Mouse (Mus musculus) kidney, adult 11 months (tissue): ENCODE results near the gene A630001G21Rik.
A peak's percentile ranks its signal among the peaks of the same experiment; 100 is the strongest.
"Not testable (repeated sequence)": the region's sequence is repeated elsewhere in the genome, so short reads cannot be mapped to it uniquely, and the experiment has no call there.

Experiments used
- DNase-seq: peaks from one replicate; pipeline ENCODE4 v3.0.0; 2022

A630001G21Rik gene

DNA sequence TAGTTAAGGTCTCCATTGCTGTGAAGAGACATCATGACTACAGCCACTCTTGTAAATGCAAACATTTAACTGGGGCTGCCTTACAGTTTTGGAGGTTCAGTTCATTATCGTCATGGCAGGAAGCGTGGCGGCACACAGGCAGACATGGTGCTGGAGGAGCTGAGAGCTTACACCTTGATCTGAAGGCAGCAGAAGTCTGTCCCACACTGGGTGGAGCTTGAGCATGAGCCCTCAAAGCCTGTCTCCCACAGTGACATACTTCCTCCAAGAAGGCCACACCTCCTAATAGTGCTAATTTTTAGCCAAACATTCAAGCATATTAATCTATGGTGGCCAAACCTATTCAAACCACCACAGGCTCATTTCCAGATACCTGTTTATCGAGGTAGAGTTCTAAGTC is at the start of gene A630001G21Rik:
Gene A630001G21Rik (minus strand): TSS at position 208 of the 400 bp plus-strand sequence.
- no peak for DNase-seq

DNA sequence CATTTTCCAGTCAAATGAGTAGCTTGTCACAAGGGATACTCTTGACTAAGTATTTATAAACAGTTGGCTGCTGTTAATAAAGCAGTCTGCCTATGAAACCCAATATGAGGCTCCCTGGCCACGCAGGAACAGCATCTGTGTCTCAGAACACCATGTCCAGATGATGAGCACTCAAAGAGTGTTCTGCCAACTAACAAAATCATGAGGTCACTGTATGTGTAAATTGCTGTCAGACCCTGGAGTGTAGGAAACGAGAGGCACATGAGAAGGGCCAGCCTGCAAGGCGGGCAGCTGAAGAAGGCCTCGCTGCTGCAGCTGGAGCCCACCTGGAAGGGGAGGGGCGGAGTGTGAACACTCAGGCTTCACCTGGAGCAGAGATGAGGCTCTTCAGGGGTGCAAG is 48.7 kb upstream of the A630001G21Rik start:
- no peak for DNase-seq

DNA sequence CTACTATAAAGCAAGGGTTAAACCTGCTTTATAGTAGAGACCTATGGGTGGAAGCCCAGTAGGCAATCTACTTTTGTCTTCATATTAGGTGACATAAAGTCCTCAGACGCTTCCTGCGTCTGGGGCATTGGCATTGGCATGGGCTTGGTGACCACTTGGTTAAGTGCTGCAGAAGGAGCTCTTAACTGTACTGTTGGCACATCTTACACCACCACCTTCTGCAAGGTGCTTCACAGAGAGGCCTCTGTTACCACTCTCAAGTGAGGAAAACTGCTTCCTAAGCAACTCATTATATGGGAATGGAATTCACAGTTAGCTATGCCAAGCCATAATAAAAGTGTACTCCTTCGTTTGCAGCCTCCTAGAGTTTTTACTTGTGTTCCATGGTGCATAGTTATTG is 46.5 kb upstream of the A630001G21Rik start:
- DNase-seq = no peak

DNA sequence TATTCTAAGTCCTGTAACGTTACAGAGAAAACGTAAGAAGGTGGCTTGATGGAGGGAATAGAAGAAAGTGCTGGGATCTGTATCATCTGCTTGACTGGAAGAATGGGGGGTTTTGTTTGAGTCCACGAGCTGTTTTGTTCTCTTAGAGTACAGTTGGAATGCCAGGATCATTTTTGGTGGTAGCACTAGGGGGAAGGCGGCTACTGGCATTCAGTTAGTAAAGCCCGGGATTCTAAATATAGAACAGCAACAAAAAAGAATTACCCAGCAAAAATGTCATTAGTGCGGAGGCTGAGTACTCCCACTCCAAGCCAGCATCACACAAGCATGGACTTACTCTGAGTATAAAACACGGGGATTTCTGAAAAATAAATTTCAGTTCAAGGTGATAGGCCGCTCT is 43.8 kb upstream of the A630001G21Rik start:
- DNase-seq = no peak

DNA sequence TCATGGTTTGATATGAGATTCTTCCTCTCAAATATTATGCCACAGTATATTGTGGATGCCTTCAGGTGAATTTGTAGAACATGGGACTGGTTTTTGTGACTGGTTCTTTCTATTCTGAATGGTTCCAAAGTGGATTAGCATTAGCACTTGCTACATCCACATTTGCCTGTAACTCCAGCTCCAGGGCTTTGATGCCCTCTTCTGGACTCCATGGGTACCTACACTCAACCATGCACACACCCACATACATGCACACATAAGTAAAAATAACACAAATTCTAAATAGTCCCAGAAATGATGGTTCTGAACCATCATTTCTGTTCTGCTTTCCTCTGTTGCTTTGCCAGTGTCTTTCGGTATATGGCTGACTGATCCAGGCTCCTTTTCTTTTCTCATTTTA is 41.3 kb upstream of the A630001G21Rik start:
- no peak for DNase-seq

DNA sequence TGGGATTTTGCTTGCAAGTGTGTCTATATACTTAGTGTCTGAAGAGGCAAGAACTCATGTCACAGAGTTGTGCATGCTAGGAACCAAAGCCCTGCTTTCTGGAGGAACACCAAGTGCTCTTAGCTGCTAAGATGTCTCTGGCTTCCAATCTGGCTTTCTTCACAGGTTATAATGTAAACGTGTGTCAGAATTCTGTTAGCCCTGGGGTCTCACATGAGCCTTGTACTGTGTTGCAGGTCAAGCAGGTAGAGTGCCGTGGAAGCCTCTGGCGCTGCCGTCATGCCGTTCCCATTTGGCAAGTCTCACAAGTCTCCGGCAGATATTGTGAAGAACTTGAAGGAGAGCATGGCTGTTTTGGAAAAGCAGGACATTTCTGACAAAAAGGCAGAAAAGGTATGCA is 39.7 kb upstream of the A630001G21Rik start:
- DNase-seq = no peak

DNA sequence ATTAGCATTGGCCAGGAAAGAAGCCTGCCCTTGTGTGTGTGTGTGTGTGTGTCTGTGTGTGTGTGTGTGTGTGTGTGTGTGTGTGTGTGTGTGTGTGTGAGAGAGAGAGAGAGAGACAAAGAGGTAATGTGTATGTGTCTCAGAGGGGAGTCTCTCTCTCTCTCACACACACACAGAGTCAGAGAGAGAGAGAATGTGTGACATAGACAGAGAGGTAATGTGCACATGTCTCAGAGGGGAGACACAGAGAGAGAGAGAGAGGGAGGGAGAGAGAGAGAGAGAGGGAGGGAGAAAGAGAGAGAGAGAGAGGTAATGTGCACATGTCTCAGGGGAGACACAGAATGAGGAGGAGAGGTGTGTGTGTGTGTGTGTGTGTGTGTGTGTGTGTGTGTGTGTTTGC is 35.8 kb upstream of the A630001G21Rik start:
- not testable (repeated sequence) for DNase-seq

DNA sequence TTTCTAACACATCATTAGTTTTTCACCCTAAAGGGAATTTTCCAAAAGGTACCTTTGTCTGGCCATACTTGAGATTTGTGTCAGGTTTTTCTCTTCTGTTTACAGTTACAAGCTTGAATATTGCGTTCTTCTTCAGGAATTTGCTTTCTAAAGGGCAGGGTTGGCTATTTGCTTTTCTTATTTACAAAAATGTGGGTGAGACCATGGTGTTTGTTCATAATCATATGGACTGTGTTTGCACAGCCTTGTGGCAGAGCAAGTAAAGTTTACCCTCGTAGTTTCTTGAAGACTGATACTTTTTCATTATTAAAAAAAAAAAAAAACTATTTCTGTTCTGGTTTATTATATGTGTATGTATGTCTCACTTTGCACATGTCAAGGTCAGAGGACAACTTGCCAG is 32.3 kb upstream of the A630001G21Rik start:
- DNase-seq = no peak

DNA sequence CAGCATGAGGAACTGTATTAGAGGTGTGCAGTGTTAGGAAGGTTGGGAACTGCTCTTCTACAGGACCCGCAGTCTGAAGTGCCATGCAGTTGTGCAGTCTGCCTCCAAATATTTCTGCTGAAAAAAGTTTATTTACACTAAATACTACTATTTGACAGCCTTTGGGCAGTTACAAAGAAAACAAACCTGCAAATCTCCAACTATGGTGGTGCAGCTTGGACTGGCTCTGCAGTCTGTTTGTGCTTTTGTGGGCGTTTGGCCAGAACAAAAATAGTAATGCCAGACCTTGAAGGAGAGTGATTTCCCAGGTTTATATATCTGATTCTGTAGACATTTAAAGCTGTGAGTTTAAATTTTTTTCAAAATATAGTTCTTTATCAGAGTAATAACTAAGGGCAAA is 31.9 kb upstream of the A630001G21Rik start:
- peak; percentile 27 for DNase-seq

DNA sequence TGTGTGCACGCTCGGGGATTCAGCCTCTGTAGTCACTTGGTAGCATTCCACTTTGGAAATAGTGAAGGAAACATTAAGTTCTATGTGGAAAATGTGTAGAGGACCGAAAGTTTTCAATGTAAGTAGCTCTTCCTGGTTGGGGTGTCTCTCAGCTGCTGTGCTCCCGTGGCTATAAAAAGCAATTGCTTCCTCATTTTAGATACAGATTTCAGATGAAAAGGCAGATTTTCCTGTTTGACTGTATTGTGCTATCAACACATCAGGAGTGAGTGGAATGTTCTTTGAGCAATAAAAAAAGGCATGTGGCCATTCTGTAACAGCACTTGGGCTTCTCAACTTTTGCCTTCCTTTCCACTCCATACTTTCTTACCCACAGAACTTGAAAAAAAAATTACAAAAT is 30.8 kb upstream of the A630001G21Rik start:
- no peak for DNase-seq

DNA sequence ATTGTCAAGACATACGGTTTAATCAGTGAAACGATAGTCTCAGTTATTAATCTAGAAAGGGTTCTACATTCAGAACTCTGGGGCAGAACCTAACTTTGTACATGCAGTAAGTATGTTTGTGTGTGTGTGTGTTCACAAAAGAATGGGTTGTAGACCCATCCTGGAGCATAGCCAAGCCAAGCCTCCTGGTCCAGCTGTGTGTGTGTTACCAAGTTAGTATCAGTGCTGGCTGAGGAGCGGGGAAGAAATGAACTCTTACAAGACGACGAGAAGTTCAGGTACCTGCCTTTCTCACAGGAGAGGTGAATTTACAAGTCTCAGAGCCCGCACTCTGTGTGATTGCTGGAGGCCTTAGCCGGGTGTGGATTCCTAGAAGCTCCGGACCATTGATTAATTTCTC is 26.1 kb upstream of the A630001G21Rik start:
- no peak for DNase-seq

DNA sequence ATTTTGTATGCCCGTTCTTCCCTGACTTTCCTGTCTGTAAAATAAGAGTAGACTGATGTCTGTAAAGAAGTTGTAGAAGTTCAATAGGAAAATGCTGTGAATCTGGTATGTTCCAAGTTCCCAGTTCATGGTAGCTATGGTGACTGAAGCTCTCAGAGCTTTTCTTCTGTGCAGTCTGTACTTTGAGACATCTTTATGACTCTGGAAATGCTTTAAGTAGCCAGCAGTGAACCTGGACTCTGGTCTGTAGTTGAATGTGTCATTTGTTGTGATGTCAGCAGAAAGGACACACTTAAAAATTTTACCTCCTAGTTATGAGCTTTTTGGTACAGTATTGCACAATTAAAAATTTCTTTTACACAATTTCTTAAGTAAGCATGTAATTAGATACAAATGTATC is 24.1 kb upstream of the A630001G21Rik start:
- no peak for DNase-seq

DNA sequence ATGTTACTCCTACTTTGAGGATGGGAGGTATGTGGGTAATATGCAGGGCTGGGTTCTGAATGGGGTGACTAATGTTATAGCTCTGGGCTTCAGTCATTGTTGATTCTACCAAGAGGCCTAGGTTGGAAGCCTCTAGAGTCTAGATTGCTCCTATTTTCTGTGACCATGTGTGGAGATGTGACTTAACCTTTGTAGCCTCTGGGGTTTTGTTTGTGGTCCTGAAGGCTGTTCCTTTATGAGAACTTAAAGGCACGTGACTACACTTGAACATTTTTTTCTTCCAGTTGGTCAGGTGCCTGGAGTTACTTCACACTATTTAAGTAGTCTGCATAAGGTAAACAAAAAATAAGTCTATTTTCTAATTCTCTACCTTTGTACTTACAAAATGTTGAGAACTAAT is 21.3 kb upstream of the A630001G21Rik start:
- no peak for DNase-seq

DNA sequence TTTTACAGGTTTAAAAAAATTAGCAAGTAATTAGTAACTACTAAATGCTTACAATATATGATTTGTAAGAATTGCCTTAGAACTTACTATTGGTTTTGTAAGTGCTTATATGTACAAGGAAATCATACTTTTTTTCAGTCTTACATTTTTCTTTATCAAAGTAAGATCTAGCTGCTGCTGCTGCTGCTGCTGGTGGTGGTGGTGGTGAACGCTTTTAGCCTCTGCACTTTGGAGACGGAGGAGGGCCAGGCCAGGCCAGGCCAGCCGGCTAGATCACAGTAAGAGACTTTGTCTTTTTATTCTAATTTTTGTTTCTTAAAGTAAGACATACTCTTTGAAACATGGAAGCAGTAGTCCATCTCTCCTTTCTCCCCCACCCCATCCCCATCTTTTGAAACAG is 16.8 kb upstream of the A630001G21Rik start:
- no peak for DNase-seq

DNA sequence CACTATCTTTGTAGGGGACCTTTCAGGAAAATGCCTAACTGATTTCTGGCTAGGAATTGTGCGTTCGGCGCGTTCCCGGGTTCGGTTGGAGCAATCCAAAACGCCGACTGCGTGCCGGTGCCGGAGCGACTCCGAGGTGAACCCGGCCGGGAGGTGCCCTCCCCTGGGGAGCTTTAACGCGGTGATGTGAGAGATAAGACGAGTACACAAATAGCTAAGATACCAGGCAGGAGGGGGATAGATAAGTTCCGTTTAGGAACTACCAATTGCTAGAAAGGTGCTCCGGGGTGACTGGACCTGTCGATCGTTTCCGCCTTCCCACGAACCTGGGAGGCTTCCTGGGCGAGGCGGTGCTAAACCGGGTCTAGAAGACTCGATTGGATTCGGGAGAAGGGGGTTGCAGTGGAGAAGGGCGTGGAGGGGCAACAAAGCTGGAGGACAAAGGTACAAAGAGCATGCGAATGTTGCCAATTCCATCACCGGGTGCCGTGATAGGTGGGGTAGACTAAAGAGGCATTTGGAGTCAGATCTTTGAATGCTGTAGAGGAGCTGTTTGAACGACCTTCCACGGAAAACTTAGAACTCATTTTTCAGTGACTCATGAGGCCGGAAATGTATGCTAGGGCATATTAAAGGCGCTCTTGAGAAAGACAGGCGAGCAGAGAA is 15.8 kb upstream of the A630001G21Rik start:
- peak; percentile 60 for DNase-seq

DNA sequence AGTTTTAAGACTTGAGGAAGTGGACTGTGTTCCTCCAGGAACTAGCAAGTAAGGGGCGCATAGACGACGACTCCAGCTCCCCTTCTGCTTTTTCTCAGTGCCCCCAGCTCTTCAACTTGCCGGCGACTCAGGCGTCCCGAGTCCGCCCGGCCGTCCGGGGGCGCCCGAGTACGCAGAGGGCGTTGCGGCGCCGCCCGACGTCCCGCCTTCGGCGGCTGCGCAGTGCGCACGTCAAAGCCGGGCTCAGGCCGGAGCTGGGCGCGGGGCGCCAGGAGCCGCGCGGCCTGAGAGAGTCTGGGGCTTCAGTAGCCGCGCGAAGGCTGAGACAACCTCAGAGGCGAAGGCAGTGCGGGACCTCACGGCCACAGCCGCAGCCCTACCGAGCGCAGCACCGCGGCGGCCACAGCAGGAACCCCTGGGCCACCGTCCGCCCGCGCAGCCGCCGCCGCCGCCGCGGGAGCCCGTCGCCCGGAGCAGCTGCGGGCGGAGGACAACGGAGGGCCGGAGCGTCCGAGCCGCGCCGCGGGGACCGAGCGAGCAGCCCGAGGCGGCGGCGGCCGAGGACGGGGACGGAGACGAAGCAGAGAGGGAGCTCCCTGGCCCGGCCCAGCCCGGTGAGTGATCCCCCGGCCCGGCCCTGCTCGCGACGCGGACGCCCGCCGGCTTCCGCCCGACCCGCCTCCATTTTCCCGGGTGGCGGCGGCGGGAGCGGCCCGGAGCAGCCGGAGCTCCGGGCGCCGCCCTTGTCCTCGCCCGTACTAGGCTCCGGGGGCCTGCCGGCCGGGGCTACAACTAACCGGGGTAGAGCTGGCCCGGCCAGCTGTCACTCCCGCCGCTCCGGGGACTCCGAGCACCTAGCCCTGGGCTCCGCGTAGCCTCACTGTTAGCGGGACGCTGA is 15.0 kb upstream of the A630001G21Rik start, which contains the start of gene Cab39:
Gene Cab39 (plus strand): TSS at position 234 of the 898 bp plus-strand sequence.
- peak; percentile 79 for DNase-seq

DNA sequence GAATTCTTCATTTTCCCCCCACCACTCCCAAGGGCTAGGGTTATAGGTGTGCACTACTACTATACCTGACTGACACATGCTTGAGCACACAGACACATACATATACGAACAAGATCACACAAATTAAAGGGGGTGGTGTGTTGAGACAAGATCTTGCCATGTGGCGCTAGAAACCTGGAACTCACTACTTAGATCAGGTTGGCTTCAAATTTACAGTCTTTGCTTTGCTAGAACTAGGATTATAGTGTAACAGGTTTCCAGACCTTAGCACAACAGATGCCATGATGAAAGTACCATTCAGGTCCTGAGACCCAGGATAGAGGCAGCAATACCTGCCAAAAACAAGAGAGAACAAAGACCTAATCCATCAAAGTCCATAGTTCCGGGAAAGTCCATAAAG is 13.0 kb upstream of the A630001G21Rik start:
- DNase-seq = no peak

DNA sequence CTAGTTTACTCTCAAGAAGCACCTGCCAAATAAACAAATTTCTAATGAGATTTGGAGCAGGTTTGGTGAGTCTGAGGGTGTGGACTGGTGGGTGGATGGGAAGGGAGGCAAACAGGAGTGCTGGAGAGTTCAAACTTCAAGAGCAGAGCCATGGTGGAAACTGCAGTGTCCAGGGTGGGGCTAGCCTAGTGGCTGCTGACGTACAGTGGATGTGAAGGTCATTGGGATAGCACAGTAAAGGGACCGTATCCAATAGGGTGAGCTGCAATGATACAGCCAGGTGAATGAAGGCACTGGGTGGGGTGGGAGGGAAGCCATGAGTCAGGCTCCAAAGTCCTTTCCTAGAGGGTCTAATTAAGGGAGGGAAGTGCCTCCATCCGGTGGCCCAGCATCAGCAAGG is 12.1 kb upstream of the A630001G21Rik start:
- no peak for DNase-seq

DNA sequence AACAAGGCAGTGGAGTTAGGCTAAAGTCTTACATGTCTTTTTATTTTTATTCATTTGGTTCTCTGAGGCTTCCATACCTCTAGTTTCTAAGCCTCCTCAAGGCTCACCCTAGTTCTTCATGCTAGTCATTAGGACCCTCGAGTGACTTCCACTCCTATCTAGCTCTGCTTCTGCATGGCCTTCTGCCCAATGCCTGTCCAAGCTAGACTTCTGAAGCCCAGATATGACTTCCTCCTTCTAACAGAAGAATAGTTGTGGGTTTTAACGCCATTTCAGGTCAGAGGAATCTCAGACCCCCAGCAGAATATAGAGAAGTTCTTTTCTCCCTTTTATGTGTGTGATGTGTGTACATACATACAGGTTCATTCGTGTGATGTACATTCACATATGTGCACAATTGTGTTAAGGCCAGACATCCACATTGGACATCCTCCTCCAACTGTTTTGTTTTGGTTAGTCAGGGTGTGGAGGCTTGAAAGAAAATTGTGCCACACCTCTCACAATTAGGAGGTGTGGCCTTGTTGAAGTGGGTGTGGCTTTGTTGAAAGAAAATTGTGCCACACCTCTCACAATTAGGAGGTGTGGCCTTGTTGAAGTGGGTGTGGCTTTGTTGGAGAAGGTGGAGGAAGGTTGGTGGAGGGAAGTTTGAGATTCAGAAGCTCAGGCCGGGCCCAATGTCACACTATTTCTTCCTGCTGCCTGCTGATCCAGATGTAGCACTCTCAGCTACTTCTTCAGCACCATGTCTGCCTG is 1.2 kb upstream of the A630001G21Rik start:
- no peak for DNase-seq

DNA sequence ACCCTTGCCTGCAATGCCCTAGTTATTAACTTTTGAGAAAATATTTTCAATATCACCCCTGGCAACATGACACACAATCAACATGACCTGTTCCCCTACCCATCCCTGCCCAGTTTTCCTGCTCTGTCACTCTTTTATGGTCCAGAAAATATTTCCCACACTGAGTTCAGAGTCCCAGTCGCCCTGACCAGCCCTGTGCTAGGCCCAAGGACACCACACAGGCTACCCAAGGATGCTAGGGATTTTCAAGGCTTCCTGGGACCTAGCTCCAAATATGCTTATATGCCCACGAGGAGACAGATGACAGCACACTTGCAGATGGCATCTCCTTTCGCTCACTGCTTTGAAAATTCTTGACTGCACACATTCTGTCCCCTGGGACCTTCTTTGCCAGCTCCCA is 569 bp upstream of the A630001G21Rik start:
- no peak for DNase-seq

DNA sequence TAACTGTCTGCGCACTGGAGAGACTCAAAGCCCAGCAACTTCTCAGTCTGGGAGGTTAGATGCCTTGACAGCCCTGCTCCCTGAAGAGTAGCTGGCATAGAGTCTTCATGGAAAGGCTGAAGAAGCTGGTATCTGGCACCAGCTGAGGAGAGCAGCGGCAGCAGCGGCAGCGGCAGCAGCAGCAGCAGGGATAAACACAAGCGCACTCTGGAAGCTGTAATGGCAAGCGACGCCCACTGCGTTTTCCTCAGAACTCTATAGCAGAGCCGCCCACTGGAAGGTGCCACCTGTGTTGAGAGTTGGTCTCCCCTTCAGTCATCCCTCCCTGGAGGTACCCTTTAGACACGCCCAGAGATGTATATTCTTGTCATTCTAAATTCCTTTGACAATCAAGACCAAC is 2.3 kb downstream of the A630001G21Rik start:
- no peak for DNase-seq

DNA sequence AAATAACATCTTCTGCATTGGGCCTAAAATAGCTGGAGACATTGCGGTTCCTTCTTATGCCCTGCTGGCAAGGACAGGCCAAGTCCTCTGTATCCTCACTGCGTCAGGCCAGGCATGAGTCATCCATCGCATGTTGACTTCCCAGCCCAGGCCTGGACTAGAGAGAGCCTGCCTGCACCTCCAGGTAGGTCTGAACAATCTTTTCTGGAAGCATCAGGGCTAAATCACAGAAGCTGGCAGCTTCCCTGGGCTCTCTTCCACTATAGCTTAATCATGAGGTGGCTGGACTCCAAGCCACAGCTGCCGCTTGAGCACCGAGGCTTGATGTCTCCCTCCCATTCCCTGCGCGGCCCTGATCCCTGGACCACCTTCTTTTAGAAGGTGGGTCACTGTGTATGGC is 3.3 kb downstream of the A630001G21Rik start:
- no peak for DNase-seq

DNA sequence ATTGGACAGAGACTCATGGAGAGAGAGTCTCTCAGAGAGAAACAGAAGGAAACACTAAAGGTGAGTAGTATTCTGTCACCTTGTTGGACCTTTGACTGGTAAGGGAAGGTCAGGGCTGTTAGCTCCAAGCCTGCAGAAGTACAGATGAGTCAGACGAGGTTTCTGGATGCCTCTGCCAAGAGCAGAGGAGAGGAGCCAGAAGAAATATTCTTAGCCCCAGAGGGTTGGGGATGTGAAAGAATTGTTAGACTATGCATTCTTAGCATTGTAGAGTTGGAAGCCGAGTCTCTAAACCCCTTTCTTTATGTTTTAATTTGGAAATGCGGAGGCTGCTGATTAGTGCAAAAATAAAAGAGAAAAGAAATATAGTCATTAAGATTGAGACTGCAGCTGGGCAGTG is 6.5 kb downstream of the A630001G21Rik start:
- no peak for DNase-seq

DNA sequence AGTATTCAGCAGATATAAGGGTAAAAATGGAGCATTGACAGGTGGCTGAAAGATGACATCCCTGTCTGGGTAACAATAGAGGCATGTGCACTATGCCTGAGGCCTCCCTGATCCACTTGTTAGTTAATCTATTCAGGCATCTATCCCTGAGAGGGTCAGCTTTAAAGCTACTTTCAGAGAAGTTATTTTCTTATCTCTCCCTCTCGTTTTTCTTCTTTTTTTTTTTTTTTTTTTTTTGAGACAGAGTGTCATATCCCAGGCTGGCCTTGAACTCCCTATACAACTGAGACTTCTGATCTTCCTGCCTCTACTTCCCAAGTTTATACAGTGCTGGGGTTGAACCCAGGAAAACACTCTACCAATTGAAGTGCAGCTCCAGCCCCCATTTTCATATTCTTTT is 10.7 kb downstream of the A630001G21Rik start:
- no peak for DNase-seq
